ENCODE assay signal across 33 mouse cellular contexts in genomic region chr9:78179071-78179470, GRCm38 (mm10). TPM values are rescaled to one million over a fixed set of nuclear protein-coding genes. Genes with fewer than 3 reads are reported as not detected.
DNase-seq lines count a peak whose midpoint lies in the region; ATAC-seq and TF ChIP-seq lines count a peak whose summit lies in the region.
"Had no signal": no experiment of that assay in that cellular context is flagged by ENCODE, and none has a peak within 500 bp of the region (broad histone marks: within the 10 kb centered on the region; RNA-seq: fewer than 3 reads in every experiment).

No protein-coding gene starts in this region.

- intact Hi-C loops in heart, adult 2 months (cut with DNase I), result loop anchor here (10.0 kb wide), 1 partner anchor 264 kb away; the partner anchor contains the start of gene Elovl5

- H3K9me3 ChIP-seq in lung, postnatal 0 days (ENCODE audit: low read length), result no peaks in the 10 kb centered on the region
- H3K9me3 ChIP-seq: embryonic facial prominence, embryonic 12.5 days; embryonic facial prominence, embryonic 15.5 days; G1E; heart, embryonic 10.5 days; heart, embryonic 13.5 days; hindbrain, embryonic 10.5 days; hindbrain, embryonic 13.5 days had no signal

- no peak for ATAC-seq in lung, postnatal 0 days
- ATAC-seq: forebrain, embryonic 14.5 days; forebrain, postnatal 0 days; hindbrain, embryonic 16.5 days; inflammation-experienced regulatory T-cells, adult 6 months; Patski had no signal

- peak; percentile 32 for TF ChIP-seq CTCF in heart, adult 2 months (IDR thresholded peaks at IDR 0.05)
- TF ChIP-seq CTCF in lung, postnatal 0 days (IDR thresholded peaks at IDR 0.05), result 0 out of 2 replicates have a peak, but pooled peaks have one; percentile 3
- no peak for TF ChIP-seq CTCF in kidney, adult 2 months (conservative IDR thresholded peaks at IDR 0.05; ENCODE audit: insufficient read depth, insufficient read length, low read depth, low read length)

- no peak for TF ChIP-seq EP300 in heart, adult 2 months (IDR thresholded peaks at IDR 0.05; ENCODE audit: insufficient read depth, low read depth, low read length)
- no peak for TF ChIP-seq EP300 in lung, postnatal 0 days (IDR thresholded peaks at IDR 0.05)

- H3K9ac ChIP-seq in heart, adult 2 months (ENCODE audit: low read depth, low read length), result no peak overlapping the region
- H3K9ac ChIP-seq in lung, postnatal 0 days (replicated peaks; ENCODE audit: low read depth), result no peak overlapping the region
- H3K9ac ChIP-seq: embryonic facial prominence, embryonic 12.5 days; embryonic facial prominence, embryonic 15.5 days; forebrain, postnatal 0 days; heart, embryonic 13.5 days; hindbrain, embryonic 13.5 days had no signal

- no peak overlapping the region for H3K4me2 ChIP-seq in lung, postnatal 0 days (replicated peaks; ENCODE audit: low read depth, low read length)
- H3K4me2 ChIP-seq: embryonic facial prominence, embryonic 12.5 days; embryonic facial prominence, embryonic 15.5 days; heart, embryonic 13.5 days; hindbrain, embryonic 13.5 days had no signal

- no peak for TF ChIP-seq POLR2A in heart, adult 2 months (IDR thresholded peaks at IDR 0.05; ENCODE audit: insufficient read depth, low read depth, low read length)
- TF ChIP-seq POLR2A in kidney, adult 2 months (IDR thresholded peaks at IDR 0.05; ENCODE audit: low read depth, low read length), result no peak

- no peak overlapping the region for H3K4me3 ChIP-seq in heart, adult 2 months
- no peak overlapping the region for H3K4me3 ChIP-seq in lung, postnatal 0 days (ENCODE audit: low read depth, low read length)
- H3K4me3 ChIP-seq in kidney, adult 2 months (ENCODE audit: insufficient read depth, low read depth, low read length), result no peak overlapping the region
- H3K4me3 ChIP-seq: embryonic facial prominence, embryonic 12.5 days; embryonic facial prominence, embryonic 15.5 days; gastrocnemius, adult 2 months; heart, embryonic 10.5 days; heart, embryonic 13.5 days; hindbrain, embryonic 10.5 days; hindbrain, embryonic 13.5 days had no signal

- H3K27me3 ChIP-seq in heart, adult 2 months (ENCODE audit: control insufficient read depth, insufficient read depth, low read length), result no peaks in the 10 kb centered on the region
- no peaks in the 10 kb centered on the region for H3K27me3 ChIP-seq in lung, postnatal 0 days (replicated peaks; ENCODE audit: insufficient read depth, low read length)
- H3K27me3 ChIP-seq in kidney, adult 2 months (replicated peaks; ENCODE audit: control insufficient read depth, insufficient read depth, low read length), result no peaks in the 10 kb centered on the region
- H3K27me3 ChIP-seq: CH12.LX; embryonic facial prominence, embryonic 12.5 days; embryonic facial prominence, embryonic 15.5 days; heart, embryonic 13.5 days; hindbrain, embryonic 13.5 days; Patski had no signal

- DNase-seq in heart, adult 2 months, result no peak
- DNase-seq in heart, postnatal 4 days, result no peak
- no peak for DNase-seq in lung, postnatal 0 days (ENCODE audit: low spot score)
- DNase-seq in lung, postnatal 25 days (ENCODE audit: low spot score), result no peak
- peak; percentile 8 for DNase-seq in naive thymus-derived CD4-positive, alpha-beta T cell, adult 2 months (ENCODE audit: low read depth)
- no peak for DNase-seq in kidney, adult 2 months
- DNase-seq: adrenal gland, postnatal 10 days; adrenal gland, postnatal 36 days; cerebellum, adult 18-20 months; cerebellum, adult 9-10 months; cerebellum, postnatal 14 days; forebrain, postnatal 0 days; gastrocnemius, adult 2 months; gastrocnemius, postnatal 14 days; heart, adult 18-20 months; heart, postnatal 14 days had no signal

- H3K79me2 ChIP-seq in heart, adult 2 months (replicated peaks; ENCODE audit: control insufficient read depth, insufficient read depth, low read length), result no peaks in the 10 kb centered on the region

- no peaks in the 10 kb centered on the region; the same call in 1 of the 2 replicates for H3K4me1 ChIP-seq in heart, adult 2 months (ENCODE audit: control insufficient read depth, insufficient read depth, low read length)
- no peaks in the 10 kb centered on the region for H3K4me1 ChIP-seq in lung, postnatal 0 days (ENCODE audit: insufficient read depth, low read depth, low read length)
- no peaks in the 10 kb centered on the region for H3K4me1 ChIP-seq in kidney, adult 2 months (ENCODE audit: control insufficient read depth, insufficient read depth, low read length)
- H3K4me1 ChIP-seq: embryonic facial prominence, embryonic 12.5 days had no signal

- H3K36me3 ChIP-seq in heart, adult 2 months (ENCODE audit: control insufficient read depth, insufficient read depth, low read length), result peaks cover 3% of the 10 kb centered on the region; the same call in 1 of the 2 replicates
- H3K36me3 ChIP-seq in lung, postnatal 0 days (ENCODE audit: insufficient read depth, low read length), result no peaks in the 10 kb centered on the region
- no peaks in the 10 kb centered on the region for H3K36me3 ChIP-seq in kidney, adult 2 months (ENCODE audit: control insufficient read depth, insufficient read depth, low read length)
- H3K36me3 ChIP-seq: embryonic facial prominence, embryonic 12.5 days; embryonic facial prominence, embryonic 15.5 days; G1E; heart, embryonic 10.5 days; heart, embryonic 13.5 days; hindbrain, embryonic 10.5 days; hindbrain, embryonic 13.5 days had no signal

- H3K27ac ChIP-seq in heart, adult 2 months, result no peak overlapping the region
- no peak overlapping the region for H3K27ac ChIP-seq in lung, postnatal 0 days (ENCODE audit: low read length)
- no peak overlapping the region for H3K27ac ChIP-seq in kidney, adult 2 months (ENCODE audit: insufficient read depth, low read depth, low read length)
- H3K27ac ChIP-seq: embryonic facial prominence, embryonic 12.5 days; embryonic facial prominence, embryonic 15.5 days; gastrocnemius, adult 2 months; heart, embryonic 10.5 days; heart, embryonic 13.5 days; hindbrain, embryonic 10.5 days; hindbrain, embryonic 13.5 days had no signal

- WGBS in heart, adult 2 months, result 78% methylated on average over 2 of the region's 2 CpGs
- 84% methylated on average over 2 of the region's 2 CpGs for WGBS in lung, postnatal 0 days
- WGBS in kidney, adult 2 months, result 77% methylated on average over 2 of the region's 2 CpGs

RNA-seq across cellular contexts. Expression of gene Gsta4, which starts 3.5 kb away (rescaled TPM):
- total RNA-seq in heart, adult 2 months (2021), result 100 to 1,000 TPM; 100 to 104 TPM
- 53.4 and 88.7 TPM in 2 replicates for polyA plus RNA-seq in heart, adult 2 months (2012; rRNA removed)
- 10 to 100 TPM; 66.4 to 68.2 TPM for total RNA-seq in heart, postnatal 4 days (2021)
- 107 and 112 TPM in 2 replicates for polyA plus RNA-seq in lung, postnatal 0 days (2015; fragmentation: Nextera tagmentation; extraction: Ambion mirVana)
- polyA plus RNA-seq in kidney, adult 2 months (2012; rRNA removed), result 120 and 154 TPM in 2 replicates

RNA-seq across cellular contexts. Expression of gene Gsta1, which starts 51.4 kb away (rescaled TPM):
- total RNA-seq in heart, adult 2 months (2021), result 1 to 10 TPM; 1.3 to 2.2 TPM
- polyA plus RNA-seq in heart, adult 2 months (2012; rRNA removed), result 0.66 and 2.3 TPM in 2 replicates
- total RNA-seq in heart, postnatal 4 days (2021), result under 1 TPM in 1 of 2 experiments, not detected in 1; 0.41 TPM
- 0.97 and 1.2 TPM in 2 replicates for polyA plus RNA-seq in lung, postnatal 0 days (2015; fragmentation: Nextera tagmentation; extraction: Ambion mirVana)
- polyA plus RNA-seq in kidney, adult 2 months (2012; rRNA removed), result 1.6 and 1.9 TPM in 2 replicates
- total RNA-seq: adrenal gland, adult 18-20 months; CH12.LX; common myeloid progenitor, adult 5-6 weeks; forebrain, postnatal 0 days; G1E; gastrocnemius, postnatal 14 days; gastrocnemius, postnatal 4 days had no signal
- polyA plus RNA-seq: embryonic facial prominence, embryonic 12.5 days; forebrain, embryonic 11.5 days; forebrain, embryonic 14.5 days; forebrain, postnatal 0 days; frontal cortex, adult 2 months; G1E; heart, embryonic 10.5 days; heart, embryonic 13.5 days; hindbrain, embryonic 10.5 days; hindbrain, embryonic 13.5 days; hindbrain, embryonic 16.5 days; inflammation-experienced regulatory T-cells, adult 6 months had no signal
